Mouse (Mus musculus): ENCODE measurements around the gene Il20rb. TPM values are rescaled to one million over a fixed set of nuclear protein-coding genes. Genes with fewer than 3 reads are reported as not detected.

Gene Il20rb
- polyA plus RNA-seq (2015; fragmentation: Nextera tagmentation; extraction: Ambion mirVana): 0.59 and 0.68 TPM in 2 replicates

GRCm38 (mm10) chr9:100486431-100486830 is at the start of gene Il20rb:
Gene Il20rb, minus strand, starts transcription at chr9:100486788.

Other genes with a start within 250 kb of the Il20rb start
- gene Nck1, start 59.3 kb upstream of the Il20rb start, polyA plus RNA-seq (2015; fragmentation: Nextera tagmentation; extraction: Ambion mirVana): 48.4 and 52.7 TPM in 2 replicates
- gene Slc35g2, start 84.3 kb upstream of the Il20rb start, polyA plus RNA-seq (2015; fragmentation: Nextera tagmentation; extraction: Ambion mirVana): 34.7 and 39.0 TPM in 2 replicates
- 31.2 and 33.8 TPM in 2 replicates for gene Stag1, start 111.0 kb upstream of the Il20rb start, polyA plus RNA-seq (2015; fragmentation: Nextera tagmentation; extraction: Ambion mirVana)

Data from neural tube, postnatal 0 days (tissue).